Mouse (Mus musculus) G1E (cell line): ENCODE measurements around the gene Hsf2bp.

Experiments
- CTCF ChIP-seq: IDR thresholded peaks from 2 replicates; pipeline ENCODE4 v1.5.1; 2012; ENCODE audit warnings: low read depth, low read length, inconsistent platforms, mixed read lengths
- GATA1 ChIP-seq: IDR thresholded peaks from 2 replicates; pipeline ENCODE4 v1.6.1; 2012; ENCODE audit warnings: borderline replicate concordance, low read length, inconsistent platforms, mixed read lengths
- POLR2AphosphoS5 ChIP-seq: IDR thresholded peaks from 2 replicates; pipeline ENCODE4 v1.6.1; 2012; ENCODE audit warnings: low read depth, low read length, inconsistent platforms; ENCODE audit not compliant: insufficient replicate concordance
- TAL1 ChIP-seq: conservative IDR thresholded peaks from 2 replicates; pipeline ENCODE4 v1.6.1; 2012; ENCODE audit warnings: low read depth, low read length, inconsistent platforms, mixed read lengths

DNA sequence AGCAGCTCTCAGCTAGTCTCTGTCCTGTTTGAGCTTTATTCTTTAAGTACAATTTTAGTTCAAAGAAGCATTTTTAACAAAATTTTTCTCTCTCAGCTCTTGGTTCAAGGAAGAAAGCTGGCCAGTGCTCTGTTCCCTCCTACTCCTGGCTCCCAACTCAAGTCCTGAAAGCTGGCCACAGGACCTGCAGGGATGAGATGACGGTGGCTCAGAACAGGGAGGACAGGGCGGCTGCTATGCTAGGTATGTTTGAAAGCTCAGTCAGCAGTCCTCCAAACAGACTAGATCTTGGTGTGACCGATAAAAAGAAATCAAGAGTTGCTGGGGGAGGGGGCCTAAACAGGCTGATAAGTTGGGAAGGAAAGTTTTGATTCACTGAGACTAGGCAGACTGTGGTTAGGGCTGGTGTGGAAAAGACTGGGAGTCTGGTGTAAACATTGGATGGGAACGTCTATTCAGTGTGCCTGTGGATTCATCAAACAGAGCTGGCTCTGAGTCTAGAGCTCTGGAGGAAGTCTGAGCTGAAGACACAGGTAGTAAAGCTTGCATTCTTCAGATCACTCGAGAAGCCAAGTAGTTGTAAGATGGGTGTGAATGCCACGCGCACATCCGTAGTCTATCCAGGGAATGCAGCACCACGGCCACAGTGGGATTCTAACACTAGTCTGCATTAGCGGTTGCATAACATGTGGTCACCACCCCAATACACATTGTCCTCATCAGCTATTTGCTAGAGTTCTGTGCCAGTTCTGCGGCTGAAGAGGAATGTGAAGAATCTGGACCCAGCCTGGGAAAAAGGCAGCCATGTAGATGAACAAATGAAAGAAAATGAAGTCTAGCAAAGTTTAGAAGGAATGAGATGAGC is 53.6 kb downstream of the Hsf2bp start:
- TF ChIP-seq CTCF (no peak), POLR2AphosphoS5 (no peak), TAL1 (no peak), GATA1 (no peak)
